Mouse (Mus musculus) lung, adult 2 months (tissue): ENCODE measurements at regions not wholly inside any gene's neighbourhood (a gene's known extent, or its start where the extent isn't known, plus 50 kb on each side); places are given as distances from the start of the nearest gene placed in this dataset.

Experiments used
- CTCF ChIP-seq: fragments of 200-500 bp; IDR thresholded peaks from 2 replicates; pipeline ENCODE4 v1.5.1; 2011; ENCODE audit warnings: mild to moderate bottlenecking, low read length, control low read depth; ENCODE audit not compliant: insufficient read depth
- POLR2A ChIP-seq: fragments of 200-500 bp; IDR thresholded peaks from 2 replicates; pipeline ENCODE4 v1.6.1; 2011; ENCODE audit warnings: low read depth, mild to moderate bottlenecking, control low read depth, low read length, borderline replicate concordance; ENCODE audit errors: extremely low read depth

DNA sequence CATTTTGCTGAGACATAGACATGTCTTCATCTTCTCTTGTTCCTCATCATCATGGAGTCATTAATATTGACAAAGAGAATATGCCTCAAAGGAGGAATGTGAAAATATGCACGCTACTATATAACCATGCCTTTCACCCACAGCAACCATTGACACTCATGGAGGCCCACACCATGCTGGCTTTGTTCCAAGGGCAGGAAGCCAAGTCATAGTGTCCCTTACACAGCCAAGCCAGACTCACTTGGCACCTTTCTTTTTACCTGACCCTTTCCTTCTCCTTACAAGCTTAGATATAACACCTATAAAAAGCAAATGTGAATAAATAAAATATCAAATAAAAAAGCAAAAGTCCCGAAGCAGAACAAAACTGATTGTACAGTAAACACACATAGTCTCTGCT, 294.3 kb downstream of the Lmbrd1 start:
- TF ChIP-seq POLR2A (no peak), CTCF (no peak)
